Mouse (Mus musculus) urinary bladder, postnatal 36 days (tissue): Measurements from ENCODE around the gene Agbl5.

Experiments used
- DNase-seq, 2 experiments: peaks; one replicate each; pipeline ENCODE4 v3.0.0; 2022; ENCODE audit warnings: low spot score in 2 of 2, mixed read lengths in 1 of 2

Gene Agbl5

DNA sequence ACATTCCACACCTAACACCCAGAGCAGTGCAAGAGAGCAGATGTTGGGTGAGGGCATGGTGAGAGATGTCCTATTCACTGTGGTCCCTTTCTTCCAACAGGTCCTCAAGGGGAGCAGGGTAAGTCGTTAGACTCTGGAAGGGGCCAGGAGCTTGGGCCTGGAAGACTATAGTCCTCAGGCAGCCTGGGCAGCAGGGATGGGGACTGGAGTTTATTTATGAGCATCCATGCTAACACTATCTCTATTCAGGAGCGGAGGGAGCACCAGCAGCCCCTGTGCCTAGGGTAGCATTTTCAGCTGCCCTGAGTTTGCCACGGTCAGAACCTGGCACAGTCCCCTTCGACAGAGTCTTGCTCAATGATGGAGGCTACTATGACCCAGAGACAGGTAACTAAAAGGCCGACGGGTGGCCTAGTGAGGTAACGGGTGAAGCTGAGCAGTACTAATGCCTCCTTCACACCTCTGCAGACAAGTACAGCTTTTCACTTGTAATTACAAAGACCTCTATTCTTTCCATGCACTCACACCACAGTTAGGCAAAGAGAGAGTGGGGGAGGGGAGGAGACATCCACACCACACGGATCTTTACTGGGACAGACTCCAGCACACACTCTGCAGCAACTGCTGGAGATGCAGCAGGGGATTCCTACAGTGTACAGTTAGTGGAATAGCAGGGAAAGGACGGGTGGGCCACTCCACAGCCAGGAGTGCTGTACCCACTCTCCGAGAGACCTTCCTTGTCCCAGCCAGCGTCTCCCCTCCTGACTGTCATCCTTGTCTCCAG, 31.5 kb downstream of the Agbl5 start:
- DNase-seq: no peak

DNA sequence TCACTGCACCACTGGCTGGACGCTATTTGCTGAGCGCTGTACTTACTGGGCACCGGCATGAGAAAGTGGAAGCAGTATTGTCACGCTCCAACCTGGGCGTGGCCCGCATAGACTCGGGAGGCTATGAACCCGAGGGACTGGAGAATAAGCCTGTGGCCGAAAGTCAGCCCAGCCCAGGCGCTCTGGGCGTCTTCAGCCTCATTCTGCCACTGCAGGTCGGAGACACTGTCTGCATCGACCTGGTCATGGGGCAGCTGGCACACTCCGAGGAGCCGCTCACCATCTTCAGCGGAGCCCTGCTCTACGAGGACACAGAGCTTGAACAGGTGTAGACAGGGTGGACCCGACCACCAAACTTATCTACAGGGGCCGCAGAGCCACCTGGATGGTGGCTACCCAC, 32.1 kb downstream of the Agbl5 start:
- DNase-seq: no peak

- peak; percentile 77 to 89 for DNase-seq
These were observed 33.0 kb downstream of the Agbl5 start, which contains the start of gene Khk for GRCm38 (mm10) chr5:30921256-30922033. TSS of gene Khk (plus strand) at chr5:30921431.

DNA sequence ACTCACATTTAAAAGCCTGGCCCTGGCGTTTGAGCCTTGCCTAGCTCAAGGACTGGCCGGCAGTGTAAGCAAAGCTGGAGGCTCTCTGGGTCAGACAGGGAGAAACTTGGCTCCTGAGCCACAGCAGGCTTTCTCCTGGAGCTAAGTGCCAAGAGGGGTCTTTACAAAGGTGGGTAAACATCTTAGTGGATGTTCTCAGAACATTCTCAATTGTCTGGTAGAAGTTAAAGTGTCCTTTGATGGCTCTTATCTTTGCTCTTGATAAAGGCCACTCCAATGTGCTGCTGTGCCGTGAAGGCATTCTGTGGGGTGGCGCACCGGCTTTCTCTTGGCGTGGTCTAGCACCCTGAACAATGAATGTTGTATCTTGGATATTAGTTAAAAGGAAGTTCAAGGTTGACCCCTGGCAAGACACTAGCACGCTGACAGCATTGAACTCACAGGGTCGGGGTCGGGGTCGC, 34.1 kb downstream of the Agbl5 start:
- DNase-seq: no peak

DNA sequence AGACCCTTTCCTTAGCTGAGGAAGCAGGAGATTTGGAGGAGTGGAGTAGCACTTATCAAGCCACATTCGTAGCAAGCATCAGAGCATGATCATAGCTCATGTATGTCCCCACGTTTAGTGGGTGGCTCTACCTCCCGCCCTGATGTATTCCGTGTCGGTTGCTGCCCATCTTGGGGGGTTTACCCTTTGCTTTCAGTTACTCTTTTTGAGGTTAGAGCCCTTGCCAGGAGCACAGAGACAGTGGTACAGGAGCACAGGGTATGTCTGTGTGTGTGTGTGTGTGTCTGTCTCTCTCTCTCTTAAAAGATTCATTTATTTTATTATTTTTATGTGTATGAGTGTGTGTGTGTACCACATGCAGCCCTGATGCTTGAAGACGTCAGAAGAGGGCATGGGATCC, 34.6 kb downstream of the Agbl5 start:
- DNase-seq: no peak

DNA sequence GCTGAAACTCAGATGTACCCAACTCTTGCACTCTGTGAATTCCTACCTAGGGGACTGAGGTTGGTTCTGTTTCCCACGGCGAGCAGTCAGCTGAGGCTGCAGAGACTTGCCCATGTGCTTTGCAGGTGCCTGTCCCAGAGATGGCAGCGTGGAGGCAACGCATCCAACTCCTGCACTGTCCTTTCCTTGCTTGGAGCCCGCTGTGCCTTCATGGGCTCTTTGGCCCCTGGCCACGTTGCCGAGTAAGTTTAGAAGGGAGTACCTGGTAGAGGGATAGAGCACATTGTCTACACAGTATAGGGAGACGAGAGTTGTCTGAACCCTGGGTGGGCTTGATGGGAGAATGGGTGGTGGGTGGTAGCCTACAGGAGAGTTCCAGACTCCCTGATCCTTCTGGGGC, 36.1 kb downstream of the Agbl5 start:
- no peak for DNase-seq

- DNase-seq: no peak
These were observed 36.7 kb downstream of the Agbl5 start for GRCm38 (mm10) chr5:30925217-30925616.

GRCm38 (mm10) chr5:30926073-30926472, 37.6 kb downstream of the Agbl5 start:
- no peak for DNase-seq

- no peak for DNase-seq
These were observed 39.5 kb downstream of the Agbl5 start for GRCm38 (mm10) chr5:30927945-30928529.

DNA sequence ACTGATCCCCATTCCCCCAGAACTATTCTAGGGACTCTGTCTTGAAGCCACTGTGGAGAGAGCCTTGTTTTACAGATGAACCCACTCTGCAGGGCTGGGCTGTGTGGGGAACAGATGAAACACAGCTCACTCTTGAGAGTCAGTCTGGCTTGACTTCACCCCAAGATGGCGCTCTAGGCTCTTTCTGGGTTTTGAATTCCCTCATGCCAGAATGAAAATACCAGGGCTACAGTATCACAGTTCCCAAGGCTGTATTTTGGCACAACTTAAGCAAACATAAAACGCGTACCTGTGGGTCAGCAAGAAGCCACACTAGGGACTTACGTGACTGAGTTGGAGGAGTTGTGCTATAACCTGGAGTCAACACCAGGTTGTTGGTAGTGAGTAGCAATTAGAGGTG, 41.6 kb downstream of the Agbl5 start:
- peak; percentile 60 to 65 for DNase-seq

DNA sequence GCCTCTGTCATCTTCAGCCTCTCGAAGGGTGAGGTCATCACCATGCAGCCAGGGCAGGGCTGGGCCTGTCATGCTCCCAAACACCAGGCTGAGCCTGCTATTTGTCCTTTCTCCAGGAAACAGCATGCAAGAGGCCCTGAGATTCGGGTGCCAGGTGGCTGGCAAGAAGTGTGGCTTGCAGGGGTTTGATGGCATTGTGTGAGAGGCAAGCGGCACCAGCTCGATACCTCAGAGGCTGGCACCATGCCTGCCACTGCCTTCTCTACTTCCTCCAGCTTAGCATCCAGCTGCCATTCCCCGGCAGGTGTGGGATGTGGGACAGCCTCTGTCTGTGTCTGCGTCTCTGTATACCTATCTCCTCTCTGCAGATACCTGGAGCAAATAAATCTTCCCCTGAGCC, 42.4 kb downstream of the Agbl5 start:
- DNase-seq: no peak

DNA sequence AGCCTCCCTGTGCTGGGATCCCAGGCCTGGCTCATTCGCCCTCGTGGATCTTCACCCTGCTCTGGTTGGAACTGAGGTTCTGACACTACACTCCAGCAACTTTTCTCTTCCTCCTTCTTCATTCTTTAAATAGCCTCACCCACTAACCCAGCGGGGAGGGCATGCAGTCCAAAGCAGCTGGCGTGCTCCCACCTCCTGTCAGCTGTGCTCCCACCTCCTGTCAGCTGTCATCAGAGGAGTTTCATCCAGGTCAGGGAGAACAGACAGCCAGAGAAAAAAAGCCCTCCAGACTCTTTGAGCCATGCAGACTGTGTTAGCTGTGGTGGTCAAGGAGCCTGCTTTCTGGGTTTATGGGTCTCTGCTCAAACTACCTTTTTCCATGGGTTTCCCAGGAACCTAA, 42.9 kb downstream of the Agbl5 start:
- DNase-seq: no peak

DNA sequence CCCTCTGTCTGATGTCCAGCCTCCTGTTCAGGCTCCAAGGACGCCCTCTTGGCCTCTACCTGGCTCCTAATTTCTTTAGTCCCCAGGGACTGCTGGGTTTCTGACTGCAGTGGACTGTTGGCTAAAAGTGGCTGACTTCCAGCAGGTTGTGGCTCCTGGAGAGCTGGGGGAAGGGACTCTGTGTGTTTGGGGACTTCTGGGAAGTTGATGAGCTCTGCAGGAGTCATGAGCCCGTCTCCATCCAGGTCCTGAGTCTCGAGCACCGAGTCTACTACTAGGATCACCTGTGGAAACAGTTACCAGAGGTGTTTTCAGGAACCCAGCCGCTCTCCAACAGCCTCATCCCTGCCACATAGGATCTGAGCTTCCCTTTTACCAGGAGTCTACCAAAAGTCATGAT, 45.2 kb downstream of the Agbl5 start:
- no peak for DNase-seq

GRCm38 (mm10) chr5:30934725-30935461, 46.4 kb downstream of the Agbl5 start:
- no peak for DNase-seq

- DNase-seq: no peak
These were observed 54.5 kb downstream of the Agbl5 start for GRCm38 (mm10) chr5:30943004-30943403.

- no peak for DNase-seq
These were observed 55.9 kb downstream of the Agbl5 start for GRCm38 (mm10) chr5:30944344-30944743.

- peak; percentile 52 to 66 for DNase-seq
These were observed 56.7 kb downstream of the Agbl5 start, which contains the start of gene Cgref1 for GRCm38 (mm10) chr5:30944956-30945781. TSS of gene Cgref1 (minus strand) at chr5:30945591.

GRCm38 (mm10) chr5:30948620-30949019, 60.1 kb downstream of the Agbl5 start:
- DNase-seq: no peak

DNA sequence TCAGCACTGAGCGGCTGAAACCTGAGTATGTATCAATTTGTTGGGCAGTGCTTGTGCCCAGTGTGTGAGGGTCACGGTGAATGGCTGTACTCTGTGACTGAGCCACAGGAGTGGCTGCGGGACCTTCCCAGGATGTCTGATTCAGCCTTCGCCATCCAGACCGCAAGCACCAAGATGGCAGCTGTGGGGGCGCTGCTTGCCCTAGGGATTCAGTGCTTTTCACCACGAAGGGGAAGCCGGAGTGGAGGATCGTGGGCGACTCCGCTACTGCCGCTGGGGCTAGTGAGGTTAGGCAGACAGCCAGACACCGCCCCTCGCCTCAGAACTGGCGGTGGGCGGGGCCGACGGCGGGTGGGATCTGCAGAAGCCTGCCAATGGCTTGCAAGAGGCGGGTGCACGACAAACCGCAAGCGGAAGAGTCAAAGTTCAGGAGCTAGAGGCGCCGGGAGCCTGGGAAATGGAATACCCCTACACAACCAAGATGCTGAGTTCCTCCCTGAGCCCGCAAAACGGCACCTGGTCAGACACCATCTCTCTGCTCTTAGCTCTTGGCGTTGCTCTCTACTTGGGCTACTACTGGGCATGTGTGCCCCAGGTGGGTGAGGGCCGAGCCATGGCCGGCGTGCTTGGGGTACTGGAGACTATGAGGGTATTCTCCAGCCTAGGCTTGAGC, 61.3 kb downstream of the Agbl5 start:
- DNase-seq: peak; percentile 82 to 93

GRCm38 (mm10) chr5:30950451-30950850, 62.0 kb downstream of the Agbl5 start:
- no peak for DNase-seq
